Mouse (Mus musculus): ENCODE results near the gene Tnfaip3.

Gene Tnfaip3

GRCm38 (mm10) chr10:19015257-19015862 lies at the start of gene Tnfaip3:
Gene Tnfaip3 (minus strand): TSS chr10:19015657.
- DNase-seq = peak; percentile 97

- no peak for DNase-seq
Measured at GRCm38 (mm10) chr10:19064651-19065601, 49.5 kb upstream of the Tnfaip3 start.

GRCm38 (mm10) chr10:19063670-19064069 lies 48.2 kb upstream of the Tnfaip3 start:
- DNase-seq = no peak

- no peak for DNase-seq
Measured at GRCm38 (mm10) chr10:19063208-19063607, 47.8 kb upstream of the Tnfaip3 start.

GRCm38 (mm10) chr10:19062098-19062905 lies 46.8 kb upstream of the Tnfaip3 start:
- peak; percentile 76 for DNase-seq

GRCm38 (mm10) chr10:19061201-19061600 lies 45.7 kb upstream of the Tnfaip3 start:
- DNase-seq = no peak

- DNase-seq = peak; percentile 28
Measured at GRCm38 (mm10) chr10:19053524-19053923, 38.1 kb upstream of the Tnfaip3 start.

GRCm38 (mm10) chr10:19045986-19046385 lies 30.5 kb upstream of the Tnfaip3 start:
- no peak for DNase-seq

GRCm38 (mm10) chr10:19044765-19045516 lies 29.5 kb upstream of the Tnfaip3 start:
- no peak for DNase-seq

GRCm38 (mm10) chr10:19043529-19044262 lies 28.2 kb upstream of the Tnfaip3 start:
- peak; percentile 43 for DNase-seq

GRCm38 (mm10) chr10:19040147-19040546 lies 24.7 kb upstream of the Tnfaip3 start:
- DNase-seq = no peak

GRCm38 (mm10) chr10:19034764-19035163 lies 19.3 kb upstream of the Tnfaip3 start:
- no peak for DNase-seq

- DNase-seq = peak; percentile 51
Measured at GRCm38 (mm10) chr10:19033696-19034095, 18.2 kb upstream of the Tnfaip3 start.

GRCm38 (mm10) chr10:19031875-19032274 lies 16.4 kb upstream of the Tnfaip3 start:
- DNase-seq = no peak

GRCm38 (mm10) chr10:19030628-19031027 lies 15.2 kb upstream of the Tnfaip3 start:
- DNase-seq = no peak

GRCm38 (mm10) chr10:19026710-19027109 lies 11.3 kb upstream of the Tnfaip3 start:
- DNase-seq = no peak

GRCm38 (mm10) chr10:19024353-19024752 lies 8.9 kb upstream of the Tnfaip3 start:
- no peak for DNase-seq

GRCm38 (mm10) chr10:19023622-19024326 lies 8.3 kb upstream of the Tnfaip3 start:
- no peak for DNase-seq

- DNase-seq = no peak
Measured at GRCm38 (mm10) chr10:19022272-19022671, 6.8 kb upstream of the Tnfaip3 start.

GRCm38 (mm10) chr10:19016823-19017471 lies 1.5 kb upstream of the Tnfaip3 start:
- no peak for DNase-seq

All from lung, postnatal 36 days (tissue).